Mouse (Mus musculus): Measurements from ENCODE around the gene Sh3tc1. TPM values are rescaled to one million over a fixed set of nuclear protein-coding genes. Genes with fewer than 3 reads are reported as not detected.

Gene Sh3tc1
- polyA plus RNA-seq, 1 experiment from 2014 or later: 2.6 TPM

DNA sequence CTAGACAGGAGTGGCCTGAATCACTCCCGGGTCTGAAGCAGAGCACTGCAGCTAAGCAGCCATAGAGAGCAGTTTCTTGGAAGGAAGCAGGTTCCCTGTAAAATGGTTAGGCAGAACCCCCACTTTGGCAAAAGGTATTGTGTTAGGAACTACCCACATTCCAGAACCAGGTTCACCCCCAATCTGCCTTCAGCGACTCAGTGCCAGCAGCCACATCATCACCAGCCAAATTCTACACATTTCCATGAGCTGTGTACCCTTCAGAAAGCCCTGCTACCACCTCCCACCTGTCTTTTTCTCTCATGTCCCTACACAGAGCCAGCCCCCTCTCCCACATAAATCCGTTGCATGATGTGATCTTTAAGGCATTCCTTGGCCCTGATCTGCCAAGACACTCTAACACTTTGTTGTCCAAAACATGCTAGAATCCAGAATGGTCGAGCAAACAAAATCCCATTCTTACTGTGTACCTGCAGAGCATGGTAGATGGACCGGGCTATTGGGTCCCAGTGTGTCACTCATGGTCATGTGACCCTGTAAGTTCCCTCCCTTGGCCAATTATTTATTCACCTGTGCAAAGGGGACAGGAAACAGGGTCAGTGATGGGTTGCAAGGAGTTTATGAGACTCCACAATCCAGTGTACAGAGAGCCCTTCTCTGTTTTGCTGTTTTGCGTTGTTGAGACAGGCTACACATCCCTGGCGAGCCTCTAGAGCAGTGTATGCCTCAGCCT lies 4.4 kb upstream of the Sh3tc1 start:
- Histone ChIP-seq H3K36me3 (ENCODE audit: control insufficient read depth, insufficient read depth, low read length) (no peaks in the 10 kb centered on the region), H3K27me3 (replicated peaks; ENCODE audit: control insufficient read depth, insufficient read depth, low read length) (peaks cover 3% of the 10 kb centered on the region; the same call in 1 of the 2 replicates), H3K27ac (ENCODE audit: low read depth, low read length) (no peak overlapping the region), H3K9me3 (ENCODE audit: control insufficient read depth, low read length) (no peaks in the 10 kb centered on the region), H3K4me1 (ENCODE audit: control insufficient read depth, insufficient read depth, low read depth, low read length) (no peaks in the 10 kb centered on the region), H3K4me3 (ENCODE audit: low read length) (no peak overlapping the region), H3K9ac (ENCODE audit: low read depth, low read length) (no peak overlapping the region), H3K4me2 (ENCODE audit: low read length) (no peak overlapping the region)
- no peak for ATAC-seq
- WGBS: 87% methylated on average over 7 of the region's 7 CpGs

DNA sequence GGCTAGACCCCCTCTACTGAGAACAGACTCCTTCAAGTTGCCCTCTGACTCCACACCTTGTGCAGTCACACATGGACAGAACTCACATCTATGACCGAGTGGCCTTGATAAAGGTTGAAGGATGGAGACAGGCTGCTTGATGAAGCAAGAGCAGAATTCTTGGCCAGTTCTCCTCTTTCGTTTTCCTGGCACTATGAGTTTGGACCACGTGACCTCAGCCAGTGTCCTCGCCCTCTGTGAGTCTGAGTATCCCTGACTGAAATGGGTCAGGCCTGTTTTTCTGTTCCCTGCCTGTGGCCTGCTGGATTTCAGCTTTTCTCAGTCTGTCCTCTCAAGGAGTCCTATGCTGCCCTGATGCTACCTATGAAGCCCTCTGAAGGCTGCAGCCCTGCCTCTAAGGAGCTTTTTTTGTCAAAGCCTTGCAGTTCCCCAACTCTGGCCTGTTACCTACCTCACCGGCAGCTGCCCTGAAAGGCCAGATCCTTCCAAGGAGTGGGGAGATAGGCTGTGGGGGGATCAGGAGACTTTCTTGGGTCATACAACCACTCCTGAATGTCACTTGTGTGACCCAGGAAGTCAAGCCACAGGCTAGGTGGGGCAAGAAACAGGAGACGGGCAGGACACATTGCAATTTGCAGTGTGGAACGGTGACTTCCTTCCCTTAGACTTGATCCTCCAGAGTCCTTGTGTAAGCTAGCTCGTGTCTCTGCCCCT lies 3.6 kb upstream of the Sh3tc1 start:
- no peaks in the 10 kb centered on the region for H3K36me3 ChIP-seq (ENCODE audit: control insufficient read depth, insufficient read depth, low read length)
- H3K9me3 ChIP-seq (ENCODE audit: control insufficient read depth, low read length): no peaks in the 10 kb centered on the region
- peaks cover 3% of the 10 kb centered on the region; the same call in 1 of the 2 replicates for H3K27me3 ChIP-seq (replicated peaks; ENCODE audit: control insufficient read depth, insufficient read depth, low read length)
- H3K4me3 ChIP-seq (ENCODE audit: low read length): no peak overlapping the region
- no peak overlapping the region for H3K9ac ChIP-seq (ENCODE audit: low read depth, low read length)
- 79% methylated on average over 8 of the region's 8 CpGs for WGBS
- no peak overlapping the region for H3K27ac ChIP-seq (ENCODE audit: low read depth, low read length)
- ATAC-seq: no peak
- H3K4me1 ChIP-seq (ENCODE audit: control insufficient read depth, insufficient read depth, low read depth, low read length): no peaks in the 10 kb centered on the region
- H3K4me2 ChIP-seq (ENCODE audit: low read length): no peak overlapping the region

DNA sequence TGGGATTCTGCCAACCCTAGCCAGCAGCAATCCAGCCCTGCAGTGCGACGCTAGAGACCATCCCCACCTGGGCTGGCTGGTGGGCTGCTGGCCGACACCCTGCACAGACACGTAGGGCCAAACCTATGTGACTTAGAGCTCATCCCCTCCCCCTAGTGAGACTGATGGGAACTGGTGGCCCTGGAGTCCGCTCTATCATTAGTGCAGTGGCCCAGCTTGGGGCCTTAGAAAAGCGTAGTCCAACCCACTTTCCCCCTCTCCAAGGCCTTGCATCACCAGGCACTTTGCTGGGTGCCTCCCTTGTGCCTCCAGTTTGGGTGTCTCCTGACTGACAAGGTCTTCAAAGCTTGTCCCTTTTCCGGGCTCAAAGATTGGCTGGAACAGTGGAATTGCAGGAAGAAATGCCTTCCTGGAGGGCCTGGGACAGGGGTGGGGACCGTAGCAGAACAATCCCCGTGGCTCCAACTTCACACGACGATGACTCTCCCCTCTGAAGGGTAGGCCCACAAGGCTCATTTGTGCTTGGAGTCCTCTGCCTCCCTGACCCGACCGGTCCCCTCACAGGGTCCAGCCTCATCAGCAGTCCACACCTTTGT lies 1.5 kb upstream of the Sh3tc1 start:
- H3K4me2 ChIP-seq (ENCODE audit: low read length): no peak overlapping the region
- H3K27ac ChIP-seq (ENCODE audit: low read depth, low read length): no peak overlapping the region
- peaks cover 3% of the 10 kb centered on the region; the same call in 1 of the 2 replicates for H3K27me3 ChIP-seq (replicated peaks; ENCODE audit: control insufficient read depth, insufficient read depth, low read length)
- H3K4me3 ChIP-seq (ENCODE audit: low read length): no peak overlapping the region
- no peaks in the 10 kb centered on the region for H3K36me3 ChIP-seq (ENCODE audit: control insufficient read depth, insufficient read depth, low read length)
- no peaks in the 10 kb centered on the region for H3K9me3 ChIP-seq (ENCODE audit: control insufficient read depth, low read length)
- H3K4me1 ChIP-seq (ENCODE audit: control insufficient read depth, insufficient read depth, low read depth, low read length): no peaks in the 10 kb centered on the region
- WGBS: 53% methylated on average over 13 of the region's 13 CpGs
- no peak for ATAC-seq
- H3K9ac ChIP-seq (ENCODE audit: low read depth, low read length): no peak overlapping the region

DNA sequence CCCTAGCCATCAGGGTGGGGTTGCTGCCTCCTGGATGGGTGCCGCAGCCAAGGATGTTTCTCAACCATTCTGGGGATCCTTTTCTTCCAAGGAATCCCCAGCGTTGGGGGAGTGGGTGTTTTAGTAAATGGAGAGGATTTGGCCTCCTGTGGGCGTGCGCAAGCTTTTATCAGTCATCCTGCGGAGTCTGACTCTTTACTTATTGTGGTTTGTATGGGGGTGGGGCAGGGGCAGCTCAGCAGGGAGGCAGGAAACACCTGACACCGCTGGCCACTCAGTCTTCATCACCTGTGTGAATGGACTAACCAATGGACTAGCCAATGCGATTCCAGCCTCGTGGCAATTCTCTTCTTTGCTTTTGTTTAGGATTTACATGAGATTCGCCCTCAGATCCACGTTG lies 929 bp upstream of the Sh3tc1 start:
- Histone ChIP-seq H3K9me3 (ENCODE audit: control insufficient read depth, low read length) (no peaks in the 10 kb centered on the region), H3K36me3 (ENCODE audit: control insufficient read depth, insufficient read depth, low read length) (no peaks in the 10 kb centered on the region), H3K4me1 (ENCODE audit: control insufficient read depth, insufficient read depth, low read depth, low read length) (no peaks in the 10 kb centered on the region), H3K27me3 (replicated peaks; ENCODE audit: control insufficient read depth, insufficient read depth, low read length) (peaks cover 3% of the 10 kb centered on the region; the same call in 1 of the 2 replicates), H3K4me3 (ENCODE audit: low read length) (no peak overlapping the region), H3K9ac (ENCODE audit: low read depth, low read length) (no peak overlapping the region), H3K27ac (ENCODE audit: low read depth, low read length) (no peak overlapping the region), H3K4me2 (ENCODE audit: low read length) (no peak overlapping the region)
- no peak for ATAC-seq
- WGBS: 15% methylated on average over 10 of the region's 10 CpGs

DNA sequence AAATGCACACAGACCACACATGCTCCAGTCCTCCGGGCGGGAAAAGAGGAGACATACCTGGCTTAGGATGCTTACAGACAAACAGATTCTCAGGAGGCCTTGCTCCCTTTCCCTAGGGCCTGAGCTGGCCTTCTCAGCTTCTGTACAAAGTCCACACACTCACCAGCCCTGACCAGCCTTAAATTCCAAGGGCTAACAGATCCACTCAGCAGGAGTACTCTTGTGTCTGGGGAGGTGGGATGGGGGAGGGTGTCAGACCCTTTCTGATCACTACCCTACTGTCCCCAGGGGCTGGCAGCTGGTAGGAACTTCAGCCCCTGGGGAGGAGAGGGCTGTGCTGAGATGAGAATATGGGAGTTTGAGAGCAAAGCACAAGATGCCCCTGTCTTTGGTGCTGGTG lies 782 bp downstream of the Sh3tc1 start:
- 75% methylated on average over 2 of the region's 2 CpGs for WGBS
- no peaks in the 10 kb centered on the region for H3K36me3 ChIP-seq (ENCODE audit: control insufficient read depth, insufficient read depth, low read length)
- H3K27me3 ChIP-seq (replicated peaks; ENCODE audit: control insufficient read depth, insufficient read depth, low read length): peaks cover 3% of the 10 kb centered on the region; the same call in 1 of the 2 replicates
- ATAC-seq: no peak
- no peak overlapping the region for H3K4me2 ChIP-seq (ENCODE audit: low read length)
- H3K4me3 ChIP-seq (ENCODE audit: low read length): no peak overlapping the region
- no peak overlapping the region for H3K9ac ChIP-seq (ENCODE audit: low read depth, low read length)
- H3K9me3 ChIP-seq (ENCODE audit: control insufficient read depth, low read length): no peaks in the 10 kb centered on the region
- H3K27ac ChIP-seq (ENCODE audit: low read depth, low read length): no peak overlapping the region
- H3K4me1 ChIP-seq (ENCODE audit: control insufficient read depth, insufficient read depth, low read depth, low read length): no peaks in the 10 kb centered on the region

DNA sequence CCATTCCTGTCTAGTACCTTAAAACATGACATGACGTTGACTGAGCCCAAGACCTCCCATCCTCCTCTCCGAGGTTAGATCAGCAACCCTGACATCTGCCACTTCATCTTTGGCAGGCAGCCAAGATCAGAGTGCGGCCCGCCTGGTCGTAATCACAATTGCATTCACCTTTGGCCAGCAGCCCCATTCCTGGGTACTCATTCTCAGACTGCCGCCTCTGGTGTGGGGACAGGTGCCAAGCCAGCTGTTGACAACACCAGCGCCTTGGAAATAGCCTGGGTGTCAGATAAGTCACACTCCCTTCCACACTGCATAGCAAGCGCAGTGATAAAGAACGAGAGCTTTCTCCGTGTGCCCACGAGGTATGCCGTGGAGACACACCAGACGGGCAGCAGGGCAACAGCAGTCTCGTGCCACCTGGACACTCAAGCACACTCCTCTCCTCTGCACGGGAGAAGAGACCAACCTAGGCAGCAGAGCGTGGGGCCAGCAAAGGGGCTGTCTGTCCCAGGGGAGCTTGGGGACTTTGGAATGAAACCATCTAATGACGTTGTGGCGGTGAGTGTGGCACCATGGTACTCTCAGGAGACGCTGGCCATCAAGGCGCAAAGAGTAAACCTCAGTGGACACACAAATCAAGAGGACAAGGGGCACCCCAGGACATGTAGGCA lies 2.4 kb downstream of the Sh3tc1 start:
- H3K4me2 ChIP-seq (ENCODE audit: low read length): no peak overlapping the region
- H3K36me3 ChIP-seq (ENCODE audit: control insufficient read depth, insufficient read depth, low read length): no peaks in the 10 kb centered on the region
- no peak overlapping the region for H3K4me3 ChIP-seq (ENCODE audit: low read length)
- WGBS: 72% methylated on average over 20 of the region's 20 CpGs
- H3K4me1 ChIP-seq (ENCODE audit: control insufficient read depth, insufficient read depth, low read depth, low read length): no peaks in the 10 kb centered on the region
- peak; percentile 24; the same call in 1 of the 2 replicates for ATAC-seq
- H3K9me3 ChIP-seq (ENCODE audit: control insufficient read depth, low read length): no peaks in the 10 kb centered on the region
- H3K27me3 ChIP-seq (replicated peaks; ENCODE audit: control insufficient read depth, insufficient read depth, low read length): peaks cover 3% of the 10 kb centered on the region; the same call in 1 of the 2 replicates
- no peak overlapping the region for H3K9ac ChIP-seq (ENCODE audit: low read depth, low read length)
- no peak overlapping the region for H3K27ac ChIP-seq (ENCODE audit: low read depth, low read length)

DNA sequence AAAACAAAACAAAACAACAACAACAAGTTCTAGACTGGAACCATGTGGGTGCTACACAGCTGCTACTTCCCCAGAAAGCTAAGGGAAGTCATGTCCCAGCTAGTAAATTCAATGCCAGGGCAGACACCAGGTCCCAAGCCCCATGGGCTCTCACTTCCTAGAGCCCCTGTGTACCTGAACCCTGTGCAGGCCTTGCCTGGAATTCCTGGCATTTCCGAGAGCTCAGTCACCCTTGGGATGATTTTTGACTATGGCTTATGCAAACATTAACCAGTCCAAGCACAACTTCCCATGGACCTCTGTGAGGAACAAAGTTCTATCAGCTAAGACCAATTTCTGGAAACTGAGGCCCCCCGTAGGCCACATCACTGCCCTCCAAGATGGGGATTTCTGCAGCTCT lies 6.3 kb downstream of the Sh3tc1 start:
- Histone ChIP-seq H3K9ac (ENCODE audit: low read depth, low read length) (no peak overlapping the region), H3K4me1 (ENCODE audit: control insufficient read depth, insufficient read depth, low read depth, low read length) (no peaks in the 10 kb centered on the region), H3K9me3 (ENCODE audit: control insufficient read depth, low read length) (no peaks in the 10 kb centered on the region), H3K27ac (ENCODE audit: low read depth, low read length) (no peak overlapping the region), H3K27me3 (replicated peaks; ENCODE audit: control insufficient read depth, insufficient read depth, low read length) (no peaks in the 10 kb centered on the region), H3K4me2 (ENCODE audit: low read length) (no peak overlapping the region), H3K36me3 (ENCODE audit: control insufficient read depth, insufficient read depth, low read length) (no peaks in the 10 kb centered on the region), H3K4me3 (ENCODE audit: low read length) (no peak overlapping the region)
- 83% methylated on average over 2 of the region's 2 CpGs for WGBS
- no peak for ATAC-seq

DNA sequence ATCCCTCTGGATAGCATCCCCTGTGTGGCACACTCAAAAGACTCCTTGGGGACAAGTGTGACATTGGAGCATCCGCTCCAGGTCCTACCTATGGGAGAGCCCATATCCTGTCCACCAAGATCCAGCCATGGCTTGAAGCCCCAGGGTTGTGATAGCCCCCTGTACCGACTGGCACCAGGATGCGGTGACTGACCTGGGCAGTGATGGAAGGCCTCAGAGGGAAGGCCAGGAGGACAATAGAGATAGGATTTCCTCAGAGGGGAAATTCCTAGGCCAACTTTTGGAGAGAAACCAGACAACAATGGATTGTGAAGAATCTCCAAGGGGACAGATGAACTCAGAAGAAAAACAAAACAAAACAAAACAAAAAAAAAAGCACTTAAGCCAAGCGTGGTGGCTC lies 8.8 kb downstream of the Sh3tc1 start:
- no peak overlapping the region for H3K9ac ChIP-seq (ENCODE audit: low read depth, low read length)
- WGBS: 94% methylated on average over 4 of the region's 4 CpGs
- H3K9me3 ChIP-seq (ENCODE audit: control insufficient read depth, low read length): no peaks in the 10 kb centered on the region
- ATAC-seq: no peak
- H3K36me3 ChIP-seq (ENCODE audit: control insufficient read depth, insufficient read depth, low read length): no peaks in the 10 kb centered on the region
- H3K4me1 ChIP-seq (ENCODE audit: control insufficient read depth, insufficient read depth, low read depth, low read length): no peaks in the 10 kb centered on the region
- no peak overlapping the region for H3K4me3 ChIP-seq (ENCODE audit: low read length)
- H3K4me2 ChIP-seq (ENCODE audit: low read length): no peak overlapping the region
- no peaks in the 10 kb centered on the region for H3K27me3 ChIP-seq (replicated peaks; ENCODE audit: control insufficient read depth, insufficient read depth, low read length)
- H3K27ac ChIP-seq (ENCODE audit: low read depth, low read length): no peak overlapping the region

DNA sequence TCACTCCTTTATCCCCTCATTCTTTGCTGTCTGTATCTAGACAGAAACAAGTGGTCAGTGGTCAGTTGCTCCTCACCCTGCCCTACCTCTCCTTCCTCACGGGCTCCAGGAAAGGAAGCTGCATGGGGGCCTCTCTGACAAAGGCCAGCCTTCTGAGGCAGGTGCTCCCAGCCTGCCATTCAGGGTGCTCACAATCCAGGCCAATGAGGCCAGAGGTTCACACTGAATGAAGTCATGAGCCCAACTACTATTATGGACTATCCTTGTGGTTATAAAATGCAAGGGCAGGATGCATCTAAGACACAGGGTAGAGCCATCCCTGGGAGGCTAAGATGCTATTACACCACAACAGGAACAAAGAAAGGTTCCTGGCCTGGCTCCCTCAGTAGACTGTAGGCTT lies 9.2 kb downstream of the Sh3tc1 start:
- Histone ChIP-seq H3K4me2 (ENCODE audit: low read length) (no peak overlapping the region), H3K9ac (ENCODE audit: low read depth, low read length) (no peak overlapping the region), H3K36me3 (ENCODE audit: control insufficient read depth, insufficient read depth, low read length) (no peaks in the 10 kb centered on the region), H3K9me3 (ENCODE audit: control insufficient read depth, low read length) (no peaks in the 10 kb centered on the region), H3K4me3 (ENCODE audit: low read length) (no peak overlapping the region), H3K4me1 (ENCODE audit: control insufficient read depth, insufficient read depth, low read depth, low read length) (no peaks in the 10 kb centered on the region), H3K27me3 (replicated peaks; ENCODE audit: control insufficient read depth, insufficient read depth, low read length) (no peaks in the 10 kb centered on the region), H3K27ac (ENCODE audit: low read depth, low read length) (no peak overlapping the region)
- no peak for ATAC-seq
- WGBS: 86% methylated on average over 1 of the region's 1 CpGs
